Mouse (Mus musculus) embryonic stem cell, embryonic (primary cell): ENCODE data around the gene Itprip.

Experiments used
- CTCF ChIA-PET, 4 experiments: fragments of 300-600 bp in 2 of 4; fragments of 350-600 bp in 2 of 4; sonication (Branson Sonifier 250); formaldehyde crosslinking; loops; one replicate each; lab custom pipeline; 2022; ENCODE audit warnings: inconsistent platforms in 2 of 4; lab: Charles Lee
- POLR2A ChIA-PET, 4 experiments: fragments of 300-600 bp in 2 of 4; fragments of 350-600 bp in 2 of 4; sonication (Branson Sonifier 250); formaldehyde crosslinking; loops; one replicate each; lab custom pipeline; 2022; ENCODE audit warnings: antibody characterized with exemption in 4 of 4, inconsistent platforms in 1 of 4; lab: Charles Lee

Gene Itprip

DNA sequence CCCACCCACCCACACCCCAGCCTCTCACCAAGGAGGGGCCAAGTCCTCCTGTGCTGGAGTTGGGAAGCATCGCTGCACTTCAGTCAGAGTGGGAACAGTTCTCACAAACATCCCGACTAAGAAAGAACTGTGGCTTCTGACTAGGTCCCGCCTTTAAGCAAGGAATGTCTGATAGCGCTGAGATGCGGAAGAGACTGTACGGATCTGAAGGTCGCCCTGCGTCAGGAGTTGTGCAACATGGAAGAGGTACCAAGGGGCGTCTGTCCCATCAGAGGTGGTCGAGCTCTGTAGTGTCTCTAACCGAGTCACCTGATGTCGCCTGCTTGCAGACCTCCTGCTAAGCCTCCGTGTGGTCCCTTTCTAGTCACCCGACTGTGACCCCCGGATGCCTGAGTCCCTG lies 42.8 kb downstream of the Itprip start:
- CTCF ChIA-PET = interaction anchor here in 2 of 4 experiments (0.7 to 0.8 kb wide), 2 partner anchors 9 to 11 kb away, joined by 3 read pairs; no protein-coding TSS in a partner anchor
- POLR2A ChIA-PET = interaction anchor here in 2 of 4 experiments (0.7 kb wide), 2 partner anchors 51 to 206 kb away, joined by 3 to 6 read pairs; no protein-coding TSS in a partner anchor

DNA sequence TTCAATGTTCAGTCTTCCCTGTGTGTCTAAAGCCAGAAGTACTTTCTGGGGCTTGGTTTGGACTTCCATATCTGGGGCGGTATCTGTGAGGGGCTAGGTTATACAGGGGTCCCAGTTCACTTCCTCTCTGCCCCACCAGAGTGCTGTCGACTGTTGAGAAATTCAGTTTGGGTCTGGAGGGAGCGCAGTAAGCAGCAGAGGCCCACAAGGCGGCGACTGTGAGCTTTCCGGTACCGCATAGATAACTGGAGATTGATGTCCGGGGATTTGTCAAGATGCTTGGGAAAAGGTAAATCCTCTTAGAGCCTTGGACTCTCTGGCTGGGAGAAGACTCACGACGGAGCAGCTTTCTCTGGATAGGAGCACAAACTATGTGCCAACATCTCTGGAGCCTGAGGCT lies 47.6 kb downstream of the Itprip start:
- POLR2A ChIA-PET = no interaction called here
- CTCF ChIA-PET = interaction anchor here in 2 of 4 experiments (0.7 to 3.5 kb wide), 2 partner anchors 11 kb away, joined by 3 to 24 read pairs; no protein-coding TSS in a partner anchor

DNA sequence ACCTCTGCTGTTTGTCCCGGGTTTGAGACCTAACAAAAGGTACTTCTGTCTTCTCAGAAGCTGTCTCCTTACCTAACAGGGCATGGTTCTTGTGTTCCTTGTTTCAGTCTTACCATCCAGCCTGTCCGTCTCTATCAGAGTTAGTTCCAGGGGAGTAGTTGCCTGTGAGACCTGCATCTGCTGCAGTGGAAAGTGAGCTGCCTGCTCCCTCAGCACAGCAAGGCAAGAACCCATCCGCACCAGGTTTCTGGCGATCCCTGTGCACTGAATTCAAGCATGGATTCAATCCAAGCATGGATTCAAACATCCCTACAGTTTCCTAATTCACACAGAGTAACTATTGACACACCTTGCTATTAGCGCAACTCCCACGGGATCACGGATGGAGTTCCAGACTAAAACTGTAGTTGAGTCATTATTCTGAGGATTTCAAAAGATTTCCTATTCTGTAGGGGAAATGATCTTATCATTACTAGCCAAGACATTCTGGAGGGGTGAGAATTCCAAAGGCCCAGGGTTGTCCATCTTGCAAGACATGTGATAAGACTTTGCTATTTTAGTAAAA lies 48.9 kb downstream of the Itprip start:
- ChIA-PET CTCF (interaction anchor here in 2 of 4 experiments (1.9 to 2.0 kb wide), 1 partner anchor 12 kb away, joined by 6 read pairs; no protein-coding TSS in a partner anchor), POLR2A (interaction anchor here in 1 of 4 experiments (0.6 kb wide), 2 partner anchors 338 to 985 kb away, joined by 3 read pairs; no protein-coding TSS in a partner anchor)

DNA sequence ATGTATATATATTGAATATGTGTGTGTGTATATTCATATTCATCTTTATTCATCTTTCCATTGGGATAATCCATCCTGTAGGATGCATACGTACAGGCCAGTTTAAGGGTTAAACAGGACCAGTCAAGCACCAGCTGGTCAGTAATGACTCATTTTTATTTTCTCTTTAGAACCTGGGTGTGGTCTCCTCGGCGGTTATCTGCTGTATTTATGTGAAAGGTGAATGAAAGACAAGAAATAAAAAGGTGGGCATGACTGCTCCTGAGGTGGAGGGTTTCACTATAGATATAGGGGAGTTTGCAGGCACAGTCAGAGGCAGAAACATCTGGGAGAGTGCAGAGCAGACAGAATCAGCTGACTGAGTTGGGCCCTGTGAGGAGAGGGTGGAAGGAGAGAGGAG lies 49.6 kb downstream of the Itprip start:
- CTCF ChIA-PET = interaction anchor here in 3 of 4 experiments (0.6 to 2.0 kb wide), 2 partner anchors 13 to 720 kb away, joined by 6 to 7 read pairs (median 6); no protein-coding TSS in a partner anchor
- POLR2A ChIA-PET = interaction anchor here in 1 of 4 experiments (0.6 kb wide), 1 partner anchor 984 kb away, joined by 3 read pairs; no protein-coding TSS in a partner anchor

DNA sequence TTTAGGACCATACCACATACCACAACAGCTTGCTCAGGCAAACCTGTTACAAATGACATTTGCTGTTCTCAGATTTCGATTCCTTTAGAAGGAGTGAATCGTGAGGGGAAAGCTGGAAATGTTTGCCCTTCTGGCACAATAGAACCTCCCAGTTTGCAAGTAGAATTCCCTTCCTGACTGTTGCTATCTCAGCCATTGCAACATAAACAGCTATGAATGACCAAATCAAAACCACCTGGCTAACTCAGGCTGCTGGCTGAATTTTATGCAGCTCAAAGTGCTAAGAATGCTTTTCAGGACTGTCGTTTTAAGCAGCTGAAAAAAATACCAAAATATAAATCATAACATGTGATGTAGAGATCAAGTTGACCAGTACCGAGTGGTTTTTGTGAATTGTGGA lies 50.1 kb downstream of the Itprip start:
- POLR2A ChIA-PET = no interaction called here
- CTCF ChIA-PET = interaction anchor here in 3 of 4 experiments (0.6 to 2.0 kb wide), 2 partner anchors 14 to 719 kb away, joined by 6 to 7 read pairs (median 6); no protein-coding TSS in a partner anchor

DNA sequence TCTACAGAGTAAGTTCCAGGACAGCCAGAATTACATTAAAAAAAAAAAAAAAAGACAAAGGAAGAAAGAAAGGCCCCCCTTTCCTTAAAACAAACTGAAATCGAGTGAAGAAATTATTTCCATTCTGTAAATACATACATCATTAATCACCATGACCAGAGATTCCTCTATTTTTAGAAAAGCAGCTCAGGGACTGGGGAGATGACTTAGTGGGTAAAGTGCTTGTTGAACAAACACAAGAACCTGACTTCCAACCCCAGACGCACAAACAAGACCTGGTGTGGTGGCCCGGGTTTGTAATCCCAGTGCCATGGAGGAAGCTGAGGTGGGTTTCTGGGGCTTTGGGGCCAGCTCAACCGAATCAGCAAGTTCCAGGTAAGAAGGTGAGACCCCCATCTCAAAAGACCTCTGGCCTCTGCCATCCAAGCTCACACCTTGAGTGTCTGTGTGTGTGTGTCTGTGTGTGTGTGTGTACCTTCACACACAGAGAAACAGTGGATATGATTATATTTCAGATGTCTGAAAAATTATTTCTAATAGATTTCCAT lies 51.4 kb downstream of the Itprip start:
- CTCF ChIA-PET = interaction anchor here in 1 of 4 experiments (0.6 kb wide), 1 partner anchor 547 kb away, joined by 4 read pairs; no protein-coding TSS in a partner anchor
- POLR2A ChIA-PET = interaction anchor here in 2 of 4 experiments (0.7 to 0.9 kb wide), 4 partner anchors 34 to 117 kb away, joined by 3 to 4 read pairs (median 3); no protein-coding TSS in a partner anchor

DNA sequence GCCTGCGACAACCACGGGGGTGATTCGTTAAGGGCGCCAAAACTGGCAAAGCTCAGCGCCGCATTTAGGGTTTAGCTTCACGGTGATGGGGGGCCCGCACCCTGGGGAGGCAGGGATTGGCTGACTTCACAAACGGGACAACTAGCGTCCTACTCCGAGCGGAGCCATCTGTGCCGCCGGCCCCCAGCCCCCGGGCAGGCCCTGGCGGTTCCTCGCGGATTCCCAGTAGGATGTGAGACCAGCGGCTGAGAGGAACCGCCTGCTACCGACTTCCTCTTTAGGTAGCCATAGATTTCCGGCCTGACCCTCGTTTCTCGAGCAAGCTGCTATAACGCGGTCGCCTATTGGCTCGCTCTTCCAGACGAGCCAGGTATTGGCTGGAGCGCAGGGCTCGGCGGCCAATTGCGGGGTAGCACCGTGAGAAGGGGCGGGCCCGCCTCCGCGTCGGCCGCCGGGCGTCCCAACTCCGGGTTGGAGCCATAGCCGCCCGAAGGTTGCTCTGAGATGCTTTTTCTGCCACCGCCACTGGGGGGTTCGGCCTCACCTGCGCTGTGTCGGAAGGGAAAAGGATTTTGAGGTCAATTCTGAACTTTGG lies 53.6 kb downstream of the Itprip start, which contains the start of gene Gsto2:
TSS of gene Gsto2 (plus strand) at position 182 of the 595 bp plus-strand sequence.
- POLR2A ChIA-PET = interaction anchor here (0.5 to 2.4 kb wide), 15 partner anchors 9 to 329 kb away, joined by 3 to 17 read pairs (median 3); partner anchors contain the start of gene Gsto1 (in 1 of the 4)
- CTCF ChIA-PET = interaction anchor here (0.5 to 1.4 kb wide), 9 partner anchors 11 to 509 kb away, joined by 3 to 8 read pairs (median 3); no protein-coding TSS in a partner anchor

DNA sequence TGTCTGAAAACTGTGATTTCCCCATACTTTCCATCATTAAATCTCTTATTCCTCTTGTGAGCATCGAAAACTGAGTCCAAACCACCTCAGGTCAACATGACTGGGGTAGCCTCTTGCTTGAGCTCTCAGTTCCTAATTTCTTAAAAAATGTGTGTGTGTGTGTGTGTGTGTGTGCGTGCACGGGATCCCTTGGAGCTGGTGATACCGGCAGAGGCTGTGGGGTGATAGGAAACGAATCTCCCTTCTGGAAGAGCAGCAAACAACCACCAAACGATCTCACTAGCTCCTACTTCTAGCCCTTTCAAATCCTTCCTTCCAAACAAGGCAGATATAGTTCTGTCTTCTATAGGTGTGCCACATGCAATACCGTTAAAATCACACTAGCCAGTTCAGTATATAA lies 54.4 kb downstream of the Itprip start:
- CTCF ChIA-PET = interaction anchor here in 3 of 4 experiments (0.6 to 1.4 kb wide), 5 partner anchors 12 to 508 kb away, joined by 3 to 8 read pairs (median 3); no protein-coding TSS in a partner anchor
- POLR2A ChIA-PET = interaction anchor here (0.5 to 2.4 kb wide), 12 partner anchors 10 to 328 kb away, joined by 3 to 17 read pairs (median 4); partner anchors contain the start of gene Gsto1 (in 1 of the 4)

DNA sequence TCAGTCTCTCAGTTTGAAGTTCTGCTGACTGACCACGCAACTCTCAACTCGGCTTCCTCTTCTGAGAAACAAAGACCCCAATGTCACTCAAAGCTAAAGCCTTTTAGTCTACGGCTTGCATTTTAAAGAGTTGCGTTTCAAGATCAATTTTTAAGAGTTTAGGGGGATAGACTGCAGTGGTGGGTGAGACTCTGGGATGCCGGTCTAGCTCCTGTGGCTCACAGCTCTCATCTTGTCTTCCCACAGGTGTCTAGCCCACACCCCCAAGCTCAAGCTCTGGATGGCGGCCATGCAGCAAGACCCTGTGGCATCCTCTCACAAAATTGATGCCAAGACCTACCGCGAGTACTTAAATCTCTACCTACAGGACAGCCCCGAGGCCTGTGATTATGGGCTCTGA lies 55.0 kb downstream of the Itprip start:
- ChIA-PET CTCF (interaction anchor here in 2 of 4 experiments (0.7 to 1.4 kb wide), 2 partner anchors 33 to 508 kb away, joined by 3 to 4 read pairs; no protein-coding TSS in a partner anchor), POLR2A (interaction anchor here in 2 of 4 experiments (1.3 to 2.4 kb wide), 2 partner anchors 11 to 18 kb away, joined by 3 to 17 read pairs; no protein-coding TSS in a partner anchor)

DNA sequence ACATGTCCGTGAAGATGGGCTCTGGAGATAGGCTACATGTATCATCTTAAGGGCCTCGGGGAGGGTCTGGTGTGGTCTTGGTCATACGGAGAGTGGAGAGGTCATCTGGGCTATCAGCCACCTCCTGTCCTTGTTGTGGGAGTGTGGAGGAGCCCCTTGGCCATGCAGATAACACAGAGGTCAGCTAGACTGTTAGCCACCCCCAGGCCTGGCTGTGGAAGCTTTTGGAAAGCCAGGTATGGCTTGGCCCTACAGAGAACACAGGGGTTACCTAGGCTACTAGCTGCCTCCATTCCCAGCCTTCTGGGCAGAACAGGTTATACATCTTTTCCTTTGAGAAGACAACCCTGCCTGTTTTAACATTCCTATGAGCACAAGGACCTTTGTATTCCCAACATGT lies 56.5 kb downstream of the Itprip start:
- POLR2A ChIA-PET = no interaction called here

DNA sequence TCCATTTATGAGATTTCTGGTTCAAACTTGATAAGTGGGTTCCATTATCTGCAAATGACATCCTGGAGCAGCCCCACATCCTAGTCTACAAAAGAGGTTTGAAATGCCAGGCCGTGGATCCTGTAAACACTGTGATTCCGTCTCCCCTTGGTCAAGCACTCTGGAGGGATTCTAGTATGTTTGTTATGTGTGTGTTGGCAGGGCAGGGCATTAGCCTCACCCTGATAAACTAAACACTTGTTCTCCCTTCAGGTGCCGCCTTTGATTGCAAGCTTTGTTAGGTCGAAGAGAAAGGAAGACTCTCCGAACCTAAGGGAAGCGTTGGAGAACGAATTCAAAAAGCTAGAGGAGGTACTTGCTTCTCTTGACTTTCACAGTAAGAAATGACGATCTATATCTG lies 59.9 kb downstream of the Itprip start:
- CTCF ChIA-PET = interaction anchor here in 2 of 4 experiments (0.6 to 1.2 kb wide), 2 partner anchors 23 to 171 kb away, joined by 3 to 5 read pairs; no protein-coding TSS in a partner anchor

More for the DNA sequence above, 56.5 kb downstream of the Itprip start:
- CTCF ChIA-PET = no interaction called here

DNA sequence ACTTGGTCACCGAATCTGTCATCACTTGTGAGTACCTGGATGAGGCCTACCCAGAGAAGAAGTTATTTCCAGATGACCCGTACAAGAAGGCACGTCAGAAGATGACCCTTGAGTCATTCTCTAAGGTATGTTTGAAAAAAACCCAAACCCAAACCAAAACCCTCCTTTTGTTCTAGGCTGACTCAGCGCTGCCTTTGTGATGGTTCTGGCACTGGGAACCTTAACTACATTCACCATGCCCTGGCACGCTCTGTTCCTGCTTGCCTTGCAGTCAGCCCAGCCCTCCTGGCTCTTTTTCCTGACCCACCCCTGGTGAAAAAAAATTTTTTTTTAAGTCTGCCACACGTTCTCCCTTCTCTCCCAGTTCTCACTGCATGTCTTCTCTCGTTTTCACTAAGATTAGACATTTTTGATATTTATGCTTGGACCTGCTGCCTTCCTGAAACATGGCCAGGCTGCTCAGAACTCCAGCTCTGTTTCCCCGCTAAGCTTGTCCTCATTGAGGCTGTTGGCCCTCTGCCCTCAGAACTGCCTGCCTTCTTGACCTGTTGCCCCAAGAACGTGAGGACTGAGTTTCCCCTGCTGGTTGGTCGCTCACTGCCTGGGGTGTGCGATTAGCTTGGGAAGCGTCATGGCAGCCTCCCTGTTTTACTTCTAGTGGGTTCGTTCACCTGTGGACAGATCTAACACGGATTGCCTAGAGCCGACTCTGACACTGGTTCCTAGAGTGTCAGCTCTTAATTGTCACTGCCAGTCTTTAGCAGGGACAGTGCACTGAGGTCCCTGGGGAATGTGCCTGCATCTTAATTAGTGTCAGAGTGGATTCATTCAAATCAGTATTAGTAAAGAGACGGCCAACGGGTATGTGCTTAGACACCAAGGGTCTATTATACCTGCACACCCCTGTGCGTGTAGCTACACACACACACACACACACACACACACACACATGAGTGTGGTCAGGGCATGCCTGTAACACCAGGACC lies 60.8 kb downstream of the Itprip start:
- CTCF ChIA-PET = interaction anchor here in 1 of 4 experiments (1.2 kb wide), 1 partner anchor 24 kb away, joined by 5 read pairs; no protein-coding TSS in a partner anchor
- POLR2A ChIA-PET = interaction anchor here in 1 of 4 experiments (0.6 kb wide), 1 partner anchor 75 kb away, joined by 3 read pairs; no protein-coding TSS in a partner anchor

More for the DNA sequence above, 59.9 kb downstream of the Itprip start:
- POLR2A ChIA-PET = no interaction called here

DNA sequence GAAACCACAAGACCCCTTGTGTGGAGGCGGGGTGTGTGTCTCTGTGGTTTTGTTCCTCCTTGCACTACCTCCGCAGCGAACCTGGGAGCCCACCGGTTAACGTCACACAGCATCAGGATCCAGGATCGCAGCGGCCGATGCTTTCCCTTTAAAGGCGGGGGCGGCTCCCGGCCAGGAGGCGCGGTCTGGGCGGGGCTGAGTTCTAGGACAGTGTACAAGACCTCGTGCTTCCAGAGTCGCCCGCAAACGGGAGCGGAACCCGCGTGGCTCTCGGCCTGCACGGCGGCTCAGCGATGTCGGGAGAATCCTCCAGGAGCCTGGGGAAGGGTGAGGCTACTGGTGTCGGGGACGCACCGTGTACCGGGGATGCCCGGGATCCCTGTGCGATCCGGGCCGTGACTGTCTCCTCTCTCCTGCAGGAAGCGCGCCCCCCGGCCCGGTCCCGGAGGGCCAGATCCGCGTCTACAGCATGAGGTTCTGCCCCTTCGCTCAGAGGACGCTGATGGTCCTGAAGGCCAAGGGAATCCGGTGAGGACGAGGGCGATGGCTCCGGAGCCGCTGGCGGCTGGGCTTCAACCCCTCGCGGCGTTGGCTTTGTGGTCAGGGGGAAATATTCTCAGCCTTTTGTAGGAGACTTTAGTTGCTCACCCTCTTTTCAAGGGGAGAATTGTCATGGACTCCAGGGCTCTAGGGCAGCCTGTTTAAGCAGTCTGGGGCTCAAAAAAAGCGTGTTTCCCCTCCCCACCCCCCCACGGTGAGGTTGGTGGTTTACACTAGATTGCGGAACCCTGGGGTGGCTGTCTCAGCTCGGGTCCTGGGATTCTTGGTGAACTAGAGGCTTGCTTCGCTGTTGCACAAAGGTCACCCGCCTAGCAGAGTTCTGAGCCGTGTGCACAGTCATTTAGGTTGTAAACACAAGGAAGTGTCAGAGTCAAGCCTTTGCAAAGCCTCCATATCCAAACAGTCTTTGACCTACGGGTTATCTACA lies 64.0 kb downstream of the Itprip start, which contains the start of gene Gsto1:
TSS of gene Gsto1 (plus strand) at position 175 of the 988 bp plus-strand sequence.
- CTCF ChIA-PET = interaction anchor here in 3 of 4 experiments (0.6 to 1.3 kb wide), 5 partner anchors 13 to 31 kb away, joined by 3 to 5 read pairs (median 3); no protein-coding TSS in a partner anchor
- POLR2A ChIA-PET = interaction anchor here in 3 of 4 experiments (0.6 to 2.8 kb wide), 14 partner anchors 10 to 629 kb away, joined by 3 to 17 read pairs (median 4); partner anchors contain the start of gene Gsto2 (in 2 of the 3)

DNA sequence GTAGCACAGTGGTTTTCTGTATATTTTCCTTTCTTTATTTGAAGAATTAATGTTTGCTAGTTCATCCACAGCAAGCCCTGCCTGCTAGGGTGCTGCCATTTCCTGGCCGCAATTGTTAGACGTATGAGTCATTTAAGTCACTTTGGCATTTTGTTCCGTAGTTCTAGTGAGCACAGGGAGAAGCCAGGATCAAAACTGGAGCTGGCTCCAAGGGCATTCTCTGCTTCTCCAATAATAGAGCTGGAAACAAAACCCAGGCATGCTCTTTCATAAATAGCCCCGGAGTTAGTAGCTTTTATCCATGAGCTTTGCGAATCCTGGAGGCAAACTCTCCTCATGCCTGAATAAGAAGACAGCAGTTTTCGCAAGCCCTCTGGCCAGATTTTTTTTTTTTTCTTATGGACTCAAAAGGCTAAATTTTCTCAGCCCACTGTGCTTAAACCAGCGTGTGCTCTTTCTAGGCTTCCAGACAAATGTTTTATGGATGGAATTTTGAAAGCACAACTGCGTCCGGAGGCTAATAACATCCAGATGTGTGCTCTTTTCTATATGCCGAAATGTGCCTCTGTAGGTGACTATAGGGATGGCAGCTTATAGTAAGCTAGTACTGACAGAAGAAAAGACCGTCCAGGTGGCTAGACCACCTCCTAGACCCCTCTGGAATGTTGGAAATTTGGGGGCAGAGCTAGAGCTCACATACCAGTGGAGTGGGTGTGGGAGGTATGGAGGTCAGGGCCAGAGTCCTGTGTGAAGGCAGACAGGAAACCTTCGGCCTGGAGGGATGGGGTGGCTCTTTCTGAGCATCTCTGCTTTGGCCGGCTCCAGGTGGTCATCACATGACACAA lies 64.9 kb downstream of the Itprip start:
- POLR2A ChIA-PET = interaction anchor here (0.6 to 2.8 kb wide), 15 partner anchors 11 to 628 kb away, joined by 3 to 17 read pairs (median 3); partner anchors contain the start of gene Gsto2 (in 2 of the 4)
- CTCF ChIA-PET = interaction anchor here (0.6 to 1.4 kb wide), 8 partner anchors 11 to 881 kb away, joined by 3 to 6 read pairs (median 4); partner anchors contain the start of gene Gsto2 (in 1 of the 4)
